Mouse (Mus musculus): ENCODE data around the gene Pisd. TPM values are rescaled to one million over a fixed set of nuclear protein-coding genes. Genes with fewer than 3 reads are reported as not detected.
"Not testable (repeated sequence)": the region's sequence is repeated elsewhere in the genome, so short reads cannot be mapped to it uniquely, and the experiment has no call there.

The Pisd gene
- total and polyA plus RNA-seq, 3 experiments, result 45.2 to 57.1 (median 52.1) TPM

GRCm38 (mm10) chr5:32760787-32761186, 24.7 kb downstream of the Pisd start:
- no peaks in the 10 kb centered on the region for H3K9me3 ChIP-seq (replicated peaks; ENCODE audit: low read length)
- H3K79me2 ChIP-seq (replicated peaks; ENCODE audit: control insufficient read depth, extremely low read depth, insufficient read depth, poor library complexity, severe bottlenecking), result no peaks in the 10 kb centered on the region
- no peak overlapping the region for H3K4me3 ChIP-seq (replicated peaks in 1 of 3; ENCODE audit: low read depth in 2 of 3, low read length in 2 of 3, poor library complexity in 1 of 3)
- in situ Hi-C loops (cut with MboI; ENCODE audit: low pct_ligation_motif_present, low pct_unique_long_range_greater_than_20kb, low sequenced_read_pairs), result no loop called here
- DNase-seq (ENCODE audit: extremely low read depth), result no peak
- H3K36me3 ChIP-seq (replicated peaks in 1 of 2; ENCODE audit: control insufficient read depth in 1 of 2, insufficient read depth in 1 of 2, low read length in 1 of 2), result peaks cover 37 to 77% of the 10 kb centered on the region in 2 experiments
- no peak overlapping the region for H3K9ac ChIP-seq (ENCODE audit: insufficient read depth, low read depth)
- dilution Hi-C loops (cut with MboI; ENCODE audit: extremely low pct_ligation_motif_present, extremely low pct_unique_long_range_greater_than_20kb, low sequenced_read_pairs), result no loop called here
- H3K27me3 ChIP-seq (replicated peaks), result no peaks in the 10 kb centered on the region
- H3K4me1 ChIP-seq (ENCODE audit: control insufficient read depth in 1 of 2, insufficient read depth in 2 of 2), result peaks cover 0 to 17% of the 10 kb centered on the region in 2 experiments; a peak in 1 of 4 replicates
- no peak for TF ChIP-seq MAFK (IDR thresholded peaks at IDR 0.05; ENCODE audit: insufficient replicate concordance, low read length)
- TF ChIP-seq CTCF (conservative IDR thresholded peaks at IDR 0.05 in 1 of 2, IDR thresholded peaks at IDR 0.05 in 1 of 2; ENCODE audit: low read depth in 2 of 2, low read length in 2 of 2), result no peak
- no peak for TF ChIP-seq RAD21 (IDR thresholded peaks at IDR 0.05; ENCODE audit: low read depth, low read length)
- no peak overlapping the region for H3K4me2 ChIP-seq (ENCODE audit: insufficient read depth, low read depth, poor library complexity, severe bottlenecking)
- H3K27ac ChIP-seq (ENCODE audit: insufficient read depth, low read depth), result no peak overlapping the region

GRCm38 (mm10) chr5:32760352-32760751, 25.1 kb downstream of the Pisd start:
- H3K4me2 ChIP-seq (ENCODE audit: insufficient read depth, low read depth, poor library complexity, severe bottlenecking); H3K9ac ChIP-seq (ENCODE audit: insufficient read depth, low read depth); dilution Hi-C loops (cut with MboI; ENCODE audit: extremely low pct_ligation_motif_present, extremely low pct_unique_long_range_greater_than_20kb, low sequenced_read_pairs); H3K79me2 ChIP-seq (replicated peaks; ENCODE audit: control insufficient read depth, extremely low read depth, insufficient read depth, poor library complexity, severe bottlenecking); H3K9me3 ChIP-seq (replicated peaks; ENCODE audit: low read length); H3K27me3 ChIP-seq (replicated peaks); DNase-seq (ENCODE audit: extremely low read depth); H3K27ac ChIP-seq (ENCODE audit: insufficient read depth, low read depth); in situ Hi-C loops (cut with MboI; ENCODE audit: low pct_ligation_motif_present, low pct_unique_long_range_greater_than_20kb, low sequenced_read_pairs); H3K4me3 ChIP-seq (replicated peaks in 1 of 3; ENCODE audit: low read depth in 2 of 3, low read length in 2 of 3, poor library complexity in 1 of 3): not testable (repeated sequence)
- peaks cover 0 to 17% of the 10 kb centered on the region in 2 experiments; a peak in 1 of 4 replicates for H3K4me1 ChIP-seq (ENCODE audit: control insufficient read depth in 1 of 2, insufficient read depth in 2 of 2)
- H3K36me3 ChIP-seq (replicated peaks in 1 of 2; ENCODE audit: control insufficient read depth in 1 of 2, insufficient read depth in 1 of 2, low read length in 1 of 2), result peaks cover 39 to 77% of the 10 kb centered on the region in 2 experiments

GRCm38 (mm10) chr5:32759662-32760061, 25.8 kb downstream of the Pisd start:
- DNase-seq (ENCODE audit: extremely low read depth), result no peak
- Histone ChIP-seq H3K36me3 (replicated peaks in 1 of 2; ENCODE audit: control insufficient read depth in 1 of 2, insufficient read depth in 1 of 2, low read length in 1 of 2) (peaks cover 37 to 78% of the 10 kb centered on the region in 2 experiments), H3K4me1 (ENCODE audit: control insufficient read depth in 1 of 2, insufficient read depth in 2 of 2) (peaks cover 0 to 17% of the 10 kb centered on the region in 2 experiments; a peak in 1 of 4 replicates), H3K4me3 (replicated peaks in 1 of 3; ENCODE audit: low read depth in 2 of 3, low read length in 2 of 3, poor library complexity in 1 of 3) (no peak overlapping the region), H3K79me2 (replicated peaks; ENCODE audit: control insufficient read depth, extremely low read depth, insufficient read depth, poor library complexity, severe bottlenecking) (no peaks in the 10 kb centered on the region), H3K9me3 (replicated peaks; ENCODE audit: low read length) (no peaks in the 10 kb centered on the region), H3K9ac (ENCODE audit: insufficient read depth, low read depth) (no peak overlapping the region), H3K27ac (ENCODE audit: insufficient read depth, low read depth) (no peak overlapping the region), H3K4me2 (ENCODE audit: insufficient read depth, low read depth, poor library complexity, severe bottlenecking) (no peak overlapping the region), H3K27me3 (replicated peaks) (no peaks in the 10 kb centered on the region)
- dilution Hi-C loops (cut with MboI; ENCODE audit: extremely low pct_ligation_motif_present, extremely low pct_unique_long_range_greater_than_20kb, low sequenced_read_pairs), result no loop called here
- in situ Hi-C loops (cut with MboI; ENCODE audit: low pct_ligation_motif_present, low pct_unique_long_range_greater_than_20kb, low sequenced_read_pairs), result no loop called here
- no peak for TF ChIP-seq ZC3H11A (IDR thresholded peaks at IDR 0.05; ENCODE audit: low read depth, low read length)
- TF ChIP-seq NELFE (IDR thresholded peaks at IDR 0.05; ENCODE audit: low read depth, low read length), result no peak
- no peak for TF ChIP-seq POLR2A (IDR thresholded peaks at IDR 0.05; ENCODE audit: low read depth, low read length)
- TF ChIP-seq E2F4 (IDR thresholded peaks at IDR 0.05; ENCODE audit: insufficient replicate concordance, low read depth, low read length), result no peak
- TF ChIP-seq MYC (IDR thresholded peaks at IDR 0.05; ENCODE audit: low read depth, low read length), result no peak
- no peak for TF ChIP-seq SIN3A (IDR thresholded peaks at IDR 0.05; ENCODE audit: low read length)
- TF ChIP-seq USF1 (IDR thresholded peaks at IDR 0.05; ENCODE audit: low read depth, low read length), result no peak
- TF ChIP-seq ZKSCAN1 (IDR thresholded peaks at IDR 0.05; ENCODE audit: borderline replicate concordance, low read depth, low read length), result no peak
- no peak for TF ChIP-seq RCOR1 (conservative IDR thresholded peaks at IDR 0.05; ENCODE audit: low read depth, low read length)
- TF ChIP-seq KAT2A (IDR thresholded peaks at IDR 0.05; ENCODE audit: insufficient replicate concordance, low read length), result no peak
- TF ChIP-seq CHD1 (IDR thresholded peaks at IDR 0.05; ENCODE audit: low read depth, low read length), result no peak
- TF ChIP-seq IRF4 (IDR thresholded peaks at IDR 0.05; ENCODE audit: low read depth, low read length), result no peak
- TF ChIP-seq RAD21 (IDR thresholded peaks at IDR 0.05; ENCODE audit: low read depth, low read length), result no peak
- TF ChIP-seq MEF2A (IDR thresholded peaks at IDR 0.05; ENCODE audit: borderline replicate concordance, low read depth, low read length), result no peak
- TF ChIP-seq MXI1 (IDR thresholded peaks at IDR 0.05; ENCODE audit: low read depth, low read length), result no peak
- no peak for TF ChIP-seq EP300 (IDR thresholded peaks at IDR 0.05; ENCODE audit: low read length)
- no peak for TF ChIP-seq POLR2AphosphoS2 (IDR thresholded peaks at IDR 0.05; ENCODE audit: low read depth, low read length)
- no peak for TF ChIP-seq MAZ (IDR thresholded peaks at IDR 0.05; ENCODE audit: low read depth, low read length)
- TF ChIP-seq TCF12 (IDR thresholded peaks at IDR 0.05; ENCODE audit: low read depth, low read length), result no peak
- TF ChIP-seq TBP (conservative IDR thresholded peaks at IDR 0.05; ENCODE audit: low read depth, low read length), result no peak
